Mouse (Mus musculus) kidney, postnatal 0 days (tissue): ENCODE results near the gene Hnmt. TPM values are rescaled to one million over a fixed set of nuclear protein-coding genes. Genes with fewer than 3 reads are reported as not detected.

Source experiments
- ATAC-seq: fragments of 200-750 bp; cut with Nextera tagmentation; replicated peaks from 2 replicates; pipeline ENCODE4 v1.8.0; 2017; ENCODE audit warnings: low read depth, moderate number of reproducible peaks, moderate TSS enrichment, moderate library complexity; ENCODE audit not compliant: low FRiP score
- DNase-seq: peaks from one replicate; pipeline ENCODE4 v3.0.0-alpha.2; 2016; ENCODE audit warnings: low spot score
- H3K27ac ChIP-seq: fragments of 300-500 bp; sonication (generic); 2 replicates; pipeline ENCODE4 v1.5.1; 2014; ENCODE audit warnings: mild to moderate bottlenecking
- H3K27me3 ChIP-seq: fragments of 300-500 bp; sonication (generic); 2 replicates; pipeline ENCODE4 v1.6.1; 2014; ENCODE audit warnings: low read length, mixed read lengths; ENCODE audit not compliant: insufficient read depth
- H3K36me3 ChIP-seq: fragments of 300-500 bp; sonication (generic); 2 replicates; pipeline ENCODE4 v1.6.1; 2014; ENCODE audit warnings: low read length, mixed read lengths; ENCODE audit not compliant: insufficient read depth
- H3K4me1 ChIP-seq: fragments of 300-500 bp; sonication (generic); replicated peaks from 2 replicates; pipeline ENCODE4 v1.6.1; 2014; ENCODE audit warnings: antibody characterized with exemption, low read length, mixed read lengths; ENCODE audit not compliant: insufficient read depth
- H3K4me2 ChIP-seq: fragments of 300-500 bp; sonication (generic); 2 replicates; pipeline ENCODE4 v1.6.1; 2014; ENCODE audit warnings: mild to moderate bottlenecking, low read length, moderate library complexity, mixed read lengths
- H3K4me3 ChIP-seq: fragments of 300-500 bp; sonication (generic); replicated peaks from 2 replicates; pipeline ENCODE4 v1.5.1; 2014; ENCODE audit warnings: low read depth, low read length
- H3K9ac ChIP-seq: fragments of 300-500 bp; sonication (generic); 2 replicates; pipeline ENCODE4 v1.6.1; 2014; ENCODE audit warnings: low read depth, low read length
- H3K9me3 ChIP-seq: fragments of 300-500 bp; sonication (generic); replicated peaks from 2 replicates; pipeline ENCODE4 v1.6.1; 2016; ENCODE audit warnings: low read length, inconsistent platforms, mixed read lengths
- CTCF ChIP-seq: IDR thresholded peaks from 2 replicates; pipeline ENCODE4 v1.5.1; 2016; ENCODE audit warnings: antibody characterized with exemption, low read depth, mild to moderate bottlenecking, moderate library complexity
- WGBS: fragments of 180-500 bp; shearing (Covaris S2); extraction: QIAGEN DNeasy Blood & Tissue Kit; methylation state at CpG from one replicate; pipeline ENCODE4 v1.1.7; 2014; 5-methylcytosine and 5-hydroxymethylcytosine counted together
- polyA plus RNA-seq: library from polyadenylated mRNA; unstranded; fragments of >200 nt; fragmentation: Nextera tagmentation; extraction: Ambion mirVana; gene quantifications from 2 replicates; pipeline ENCODE4 v1.2.1, GENCODE M21; 2015

The Hnmt gene
- 5.3 and 5.8 TPM in 2 replicates for polyA plus RNA-seq

GRCm38 (mm10) chr2:24049344-24049990 lies at the start of gene Hnmt:
Gene Hnmt, minus strand, starts transcription at chr2:24049394.
- TF ChIP-seq CTCF: no peak
- peak within 1 kb of the TSS; percentile 18; the same call in 1 of the 2 replicates for H3K9ac ChIP-seq
- ATAC-seq (no peak), DNase-seq (no peak)
- H3K4me1 ChIP-seq: no peaks in the 10 kb centered on the region
- peak within 1 kb of the TSS; percentile 29 for H3K4me3 ChIP-seq
- peak within 1 kb of the TSS; percentile 59 for H3K4me2 ChIP-seq
- 45% methylated on average over 7 of the region's 7 CpGs for WGBS
- H3K27me3 ChIP-seq: no peaks in the 10 kb centered on the region
- no peaks in the 10 kb centered on the region for H3K9me3 ChIP-seq
- H3K36me3 ChIP-seq: no peaks in the 10 kb centered on the region
- H3K27ac ChIP-seq: peak within 1 kb of the TSS; percentile 58

GRCm38 (mm10) chr2:24096495-24096894 lies 47.3 kb upstream of the Hnmt start, which contains the start of gene Tbpl2:
Gene Tbpl2, minus strand, starts transcription at chr2:24096595.
- no peak for TF ChIP-seq CTCF
- H3K27me3 ChIP-seq: no peaks in the 10 kb centered on the region
- no peaks in the 10 kb centered on the region for H3K36me3 ChIP-seq
- no peak within 1 kb of the TSS for H3K9ac ChIP-seq
- DNase-seq: no peak
- H3K4me2 ChIP-seq: no peak within 1 kb of the TSS
- no peak for ATAC-seq
- H3K4me3 ChIP-seq: no peak within 1 kb of the TSS
- no peak within 1 kb of the TSS for H3K27ac ChIP-seq
- WGBS: 74% methylated on average over 4 of the region's 4 CpGs
- no peaks in the 10 kb centered on the region for H3K9me3 ChIP-seq
- H3K4me1 ChIP-seq: no peaks in the 10 kb centered on the region

DNA sequence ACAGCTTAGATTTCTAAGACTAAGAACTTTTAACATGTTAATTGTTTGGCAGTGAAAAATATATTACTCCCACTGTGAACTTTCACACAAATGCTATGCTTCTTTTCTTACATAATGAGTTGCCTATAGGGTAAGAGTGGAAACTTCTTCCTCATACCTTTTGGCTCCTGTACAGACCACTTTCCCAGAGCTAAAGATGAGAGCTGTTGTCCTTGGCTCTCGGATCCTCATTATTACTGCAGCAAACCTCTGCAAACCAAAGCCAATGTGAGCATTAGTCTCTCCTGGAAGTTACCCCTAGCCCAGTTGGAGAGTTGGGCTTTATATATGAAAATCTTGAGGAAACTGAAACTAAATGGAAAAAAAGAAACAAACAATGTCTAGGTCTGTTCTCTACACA lies 41.7 kb upstream of the Hnmt start:
- H3K9ac ChIP-seq: no peak overlapping the region
- 81% methylated on average over 1 of the region's 1 CpGs for WGBS
- H3K4me3 ChIP-seq: no peak overlapping the region
- H3K4me2 ChIP-seq: no peak overlapping the region
- no peak for DNase-seq
- TF ChIP-seq CTCF: no peak
- H3K27me3 ChIP-seq: no peaks in the 10 kb centered on the region
- no peaks in the 10 kb centered on the region for H3K4me1 ChIP-seq
- H3K9me3 ChIP-seq: no peaks in the 10 kb centered on the region
- no peak for ATAC-seq
- no peak overlapping the region for H3K27ac ChIP-seq
- H3K36me3 ChIP-seq: no peaks in the 10 kb centered on the region

DNA sequence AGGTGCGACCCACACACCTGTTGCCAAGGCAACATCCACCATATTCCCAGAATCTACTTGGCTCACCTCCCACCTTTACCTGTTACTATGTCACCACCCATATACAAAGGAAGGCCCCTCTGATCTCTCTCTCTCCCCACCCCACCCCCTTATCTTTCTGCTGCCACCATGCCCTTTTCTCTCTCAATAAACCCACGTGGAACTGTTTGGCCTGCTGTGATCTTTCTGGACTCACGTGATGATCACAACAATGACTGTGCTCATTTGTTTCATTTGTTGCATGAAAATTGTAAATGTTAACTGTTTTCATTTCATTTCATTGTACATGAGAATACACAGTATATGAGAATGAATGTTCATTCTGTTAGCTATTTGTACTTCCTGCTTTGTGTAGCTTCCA lies 1.3 kb upstream of the Hnmt start:
- H3K9me3 ChIP-seq: no peaks in the 10 kb centered on the region
- no peaks in the 10 kb centered on the region for H3K4me1 ChIP-seq
- H3K27me3 ChIP-seq: no peaks in the 10 kb centered on the region
- no peak overlapping the region for H3K27ac ChIP-seq
- ATAC-seq (no peak), DNase-seq (no peak)
- H3K4me2 ChIP-seq: no peak overlapping the region
- H3K36me3 ChIP-seq: no peaks in the 10 kb centered on the region
- TF ChIP-seq CTCF: no peak
- no peak overlapping the region for H3K4me3 ChIP-seq
- 91% methylated on average over 3 of the region's 3 CpGs for WGBS
- no peak overlapping the region for H3K9ac ChIP-seq

DNA sequence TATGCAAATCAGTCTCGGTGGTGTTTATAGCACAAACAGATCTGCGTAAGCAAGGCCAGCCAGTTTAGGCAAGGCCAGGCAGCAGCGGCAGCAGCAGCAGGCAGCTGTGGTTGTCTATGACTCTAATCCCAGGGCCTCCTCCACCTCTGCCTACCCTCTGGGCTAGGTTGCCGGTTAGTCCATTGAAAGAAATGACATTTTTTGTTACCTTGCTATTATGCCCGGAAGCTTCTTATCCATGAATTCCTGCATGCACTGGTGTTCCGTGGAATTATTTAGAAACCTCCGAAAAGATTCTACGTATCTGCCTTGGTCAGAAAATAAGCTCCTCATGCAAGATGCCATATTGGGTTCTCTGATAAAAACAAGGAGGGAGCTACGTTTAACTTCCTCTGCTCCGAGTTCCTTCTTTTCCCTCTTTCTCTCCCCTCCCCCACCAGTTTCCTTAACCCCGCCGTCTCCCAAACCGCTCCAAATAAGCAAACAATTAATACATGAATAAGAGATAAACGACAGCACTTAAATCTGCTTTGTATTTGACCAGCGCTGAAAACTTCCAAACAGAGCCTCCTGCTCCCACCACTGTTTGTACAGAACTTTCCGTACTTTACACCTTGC lies 605 bp downstream of the Hnmt start:
- Histone ChIP-seq H3K36me3 (no peaks in the 10 kb centered on the region), H3K4me1 (no peaks in the 10 kb centered on the region), H3K4me2 (peak overlapping the region; percentile 59), H3K27ac (peak overlapping the region; percentile 58), H3K4me3 (peak overlapping the region; percentile 29), H3K27me3 (no peaks in the 10 kb centered on the region), H3K9ac (no peak overlapping the region; the same call in 1 of the 2 replicates), H3K9me3 (no peaks in the 10 kb centered on the region)
- peak; percentile 51 for DNase-seq
- ATAC-seq: peak; percentile 82
- TF ChIP-seq CTCF: no peak
- WGBS: 13% methylated on average over 16 of the region's 16 CpGs

DNA sequence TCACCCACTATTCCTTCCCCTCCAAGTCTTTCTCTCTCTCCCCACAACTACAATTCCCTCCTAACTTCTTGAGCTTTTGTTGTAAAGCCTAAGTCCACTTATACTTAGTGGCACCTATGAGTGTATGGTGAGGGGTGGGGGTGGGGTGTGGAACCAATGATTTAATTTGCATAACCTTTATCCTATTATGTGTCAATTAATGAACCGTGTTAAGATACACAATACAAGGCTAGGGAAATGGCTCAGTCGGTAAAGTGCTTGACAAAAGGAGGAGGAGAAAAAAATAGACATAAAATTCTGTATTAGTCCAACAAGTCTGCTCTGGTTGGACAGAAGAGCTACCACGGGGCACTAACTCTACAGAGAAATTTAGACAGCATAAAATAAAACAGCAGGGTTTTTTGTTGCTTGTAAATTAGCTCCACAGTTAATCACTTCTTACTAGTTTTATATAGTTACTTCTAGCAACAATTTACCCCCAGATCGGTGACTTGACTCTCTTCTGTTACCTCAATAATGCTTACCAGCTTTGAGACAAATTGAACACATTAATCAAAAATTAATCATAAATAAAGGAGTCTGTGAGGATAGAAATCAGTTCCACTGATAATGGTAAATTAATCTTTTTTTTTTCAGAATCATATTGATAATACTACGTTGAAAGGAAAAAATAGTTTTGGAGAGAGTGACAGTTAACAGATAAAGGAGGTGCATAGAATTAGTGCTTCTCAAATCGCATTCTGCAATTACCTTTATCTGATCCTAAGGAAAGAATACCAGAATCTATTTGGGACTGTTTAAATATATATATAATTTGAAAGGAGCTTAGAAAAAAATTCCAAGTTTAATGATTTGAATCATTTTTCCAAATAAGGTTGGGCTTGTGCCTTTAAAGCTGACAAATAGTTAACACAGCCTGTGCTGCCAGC lies 1.4 kb downstream of the Hnmt start:
- TF ChIP-seq CTCF: no peak
- WGBS: 57% methylated on average over 6 of the region's 6 CpGs
- Histone ChIP-seq H3K4me3 (peak overlapping the region; percentile 29), H3K27ac (0 out of 2 replicates have a peak overlapping the region, but pooled peaks have one; percentile 58), H3K36me3 (no peaks in the 10 kb centered on the region), H3K4me2 (peak overlapping the region; percentile 59), H3K9ac (no peak overlapping the region; the same call in 1 of the 2 replicates), H3K27me3 (no peaks in the 10 kb centered on the region), H3K9me3 (no peaks in the 10 kb centered on the region), H3K4me1 (no peaks in the 10 kb centered on the region)
- DNase-seq (no peak), ATAC-seq (no peak)
